Mouse (Mus musculus) testis, adult 2 months (tissue): ENCODE data around the gene Pls3.

ENCODE experiments used
- CTCF ChIP-seq: fragments of 200-500 bp; IDR thresholded peaks from 2 replicates; pipeline ENCODE4 v1.5.1; 2012; ENCODE audit warnings: low read depth, mild to moderate bottlenecking, inconsistent platforms, low read length, moderate library complexity; ENCODE audit not compliant: control insufficient read depth, insufficient read depth, insufficient replicate concordance
- POLR2A ChIP-seq: fragments of 200-500 bp; IDR thresholded peaks from 2 replicates; pipeline ENCODE4 v1.6.1; 2012; ENCODE audit warnings: low read depth, mild to moderate bottlenecking, inconsistent platforms, low read length, moderate library complexity; ENCODE audit not compliant: control insufficient read depth

DNA sequence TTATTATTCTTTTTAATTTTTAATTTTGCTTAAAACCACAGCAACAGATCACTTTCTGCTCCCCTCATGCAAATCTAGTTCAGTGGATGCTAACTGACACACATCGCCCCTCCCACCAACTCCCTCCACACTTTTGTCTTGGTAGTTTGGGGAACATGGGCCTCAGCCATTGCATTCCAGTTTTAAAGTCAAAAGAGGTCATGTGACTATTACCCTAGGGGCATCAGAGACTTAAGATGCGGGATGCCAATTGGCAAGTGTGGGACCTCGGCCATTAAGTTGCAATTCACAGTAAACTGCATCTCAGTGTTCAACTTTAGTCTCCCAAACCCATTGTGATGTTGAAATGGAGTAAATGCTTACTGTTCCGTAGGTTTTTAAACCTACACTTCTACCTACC is 1.7 kb downstream of the Pls3 start:
- TF ChIP-seq CTCF (no peak), POLR2A (no peak)
